Mouse (Mus musculus): ENCODE results near the gene Gm28635.
"Not testable (repeated sequence)": the region's sequence is repeated elsewhere in the genome, so short reads cannot be mapped to it uniquely, and the experiment has no call there.

The Gm28635 gene

GRCm38 (mm10) chr2:84688080-84688844, 10.4 kb upstream of the Gm28635 start:
- no peak for DNase-seq

- no peak for DNase-seq
Measured at GRCm38 (mm10) chr2:84682605-84683183, 4.9 kb upstream of the Gm28635 start.

GRCm38 (mm10) chr2:84679016-84679415, 1.2 kb upstream of the Gm28635 start, which contains the start of gene Tmx2:
TSS of gene Tmx2 (minus strand) at chr2:84679140.
- DNase-seq = no peak

- DNase-seq = no peak
Measured at GRCm38 (mm10) chr2:84677270-84677967, 422 bp downstream of the Gm28635 start.

- DNase-seq = not testable (repeated sequence)
Measured at GRCm38 (mm10) chr2:84671535-84671934, 6.3 kb downstream of the Gm28635 start.

GRCm38 (mm10) chr2:84670569-84670933, 7.3 kb downstream of the Gm28635 start, which contains the start of gene Selenoh:
TSS of gene Selenoh (minus strand) at chr2:84670770.
- DNase-seq = peak; percentile 92

- DNase-seq = peak; percentile 60
Measured at GRCm38 (mm10) chr2:84669828-84670568, 7.8 kb downstream of the Gm28635 start.

- DNase-seq = peak; percentile 43
Measured at GRCm38 (mm10) chr2:84666081-84666480, 11.8 kb downstream of the Gm28635 start.

GRCm38 (mm10) chr2:84662866-84663265, 15.0 kb downstream of the Gm28635 start:
- DNase-seq = peak; percentile 73

GRCm38 (mm10) chr2:84660253-84660652, 17.6 kb downstream of the Gm28635 start:
- peak; percentile 68 for DNase-seq

- no peak for DNase-seq
Measured at GRCm38 (mm10) chr2:84658806-84659205, 19.0 kb downstream of the Gm28635 start, which contains the start of gene Btbd18. TSS of gene Btbd18 (plus strand) at chr2:84659079.

- DNase-seq = no peak
Measured at GRCm38 (mm10) chr2:84655864-84656263, 22.0 kb downstream of the Gm28635 start.

- no peak for DNase-seq
Measured at GRCm38 (mm10) chr2:84653354-84653753, 24.5 kb downstream of the Gm28635 start.

GRCm38 (mm10) chr2:84650464-84651195, 27.2 kb downstream of the Gm28635 start, which contains the start of gene Ctnnd1:
TSS of gene Ctnnd1 (minus strand) at chr2:84650765.
- peak; percentile 90 for DNase-seq

GRCm38 (mm10) chr2:84649674-84650073, 28.2 kb downstream of the Gm28635 start:
- peak; percentile 36 for DNase-seq

- no peak for DNase-seq
Measured at GRCm38 (mm10) chr2:84648369-84648768, 29.5 kb downstream of the Gm28635 start.

- DNase-seq = no peak
Measured at GRCm38 (mm10) chr2:84647051-84647568, 30.7 kb downstream of the Gm28635 start.

- no peak for DNase-seq
Measured at GRCm38 (mm10) chr2:84646138-84646537, 31.7 kb downstream of the Gm28635 start.

- DNase-seq = no peak
Measured at GRCm38 (mm10) chr2:84640833-84641232, 37.0 kb downstream of the Gm28635 start.

- DNase-seq = no peak
Measured at GRCm38 (mm10) chr2:84638428-84639220, 39.2 kb downstream of the Gm28635 start.

All from kidney, postnatal 10 days (tissue).